Mouse (Mus musculus) hindbrain, embryonic 13.5 days (tissue): Measurements from ENCODE around the gene Nck1. TPM values are rescaled to one million over a fixed set of nuclear protein-coding genes. Genes with fewer than 3 reads are reported as not detected.

Source experiments
- ATAC-seq: fragments of 200-750 bp; cut with Nextera tagmentation; 2 replicates; pipeline ENCODE4 v1.8.0; 2017; ENCODE audit warnings: moderate TSS enrichment; ENCODE audit not compliant: low FRiP score
- H3K27ac ChIP-seq: fragments of 300-500 bp; sonication (generic); 2 replicates; pipeline ENCODE4 v1.5.1; 2015; ENCODE audit warnings: inconsistent platforms, mild to moderate bottlenecking, moderate library complexity
- H3K27me3 ChIP-seq: fragments of 300-500 bp; sonication (generic); 2 replicates; pipeline ENCODE4 v1.6.1; 2015; ENCODE audit warnings: mild to moderate bottlenecking, inconsistent platforms
- H3K36me3 ChIP-seq: fragments of 300-500 bp; sonication (generic); 2 replicates; pipeline ENCODE4 v1.6.1; 2015; ENCODE audit warnings: mild to moderate bottlenecking, inconsistent platforms
- H3K4me1 ChIP-seq: fragments of 300-500 bp; sonication (generic); replicated peaks from 2 replicates; pipeline ENCODE4 v1.6.1; 2015; ENCODE audit warnings: inconsistent platforms
- H3K4me2 ChIP-seq: fragments of 300-500 bp; sonication (generic); 2 replicates; pipeline ENCODE4 v1.6.1; 2015; ENCODE audit warnings: inconsistent platforms, mild to moderate bottlenecking, moderate library complexity
- H3K4me3 ChIP-seq: fragments of 300-500 bp; sonication (generic); 2 replicates; pipeline ENCODE4 v1.5.1; 2015; ENCODE audit warnings: mild to moderate bottlenecking, inconsistent platforms
- H3K9ac ChIP-seq: fragments of 300-500 bp; sonication (generic); 2 replicates; pipeline ENCODE4 v1.6.1; 2015; ENCODE audit warnings: mild to moderate bottlenecking, inconsistent platforms
- H3K9me3 ChIP-seq: fragments of 300-500 bp; sonication (generic); 2 replicates; pipeline ENCODE4 v1.6.1; 2016; ENCODE audit warnings: inconsistent platforms
- WGBS: fragments of 180-500 bp; shearing (Covaris S2); methylation state at CpG from one replicate; pipeline ENCODE4 v1.1.7; 2015; 5-methylcytosine and 5-hydroxymethylcytosine counted together
- polyA plus RNA-seq: library from polyadenylated mRNA; unstranded; fragments of >200 nt; fragmentation: Nextera tagmentation; extraction: Ambion mirVana; gene quantifications from 2 replicates; pipeline ENCODE4 v1.2.1, GENCODE M21; 2015

The Nck1 gene
- 64.3 and 66.5 TPM in 2 replicates for polyA plus RNA-seq

GRCm38 (mm10) chr9:100545715-100546593 is at the start of gene Nck1:
Nck1 (minus strand) TSS chr9:100546134.
- 0% methylated on average over 86 of the region's 93 CpGs for WGBS
- Histone ChIP-seq H3K27me3 (no peaks in the 10 kb centered on the region), H3K9ac (peak within 1 kb of the TSS; percentile 94), H3K4me1 (peaks cover 25% of the 10 kb centered on the region), H3K4me2 (peak within 1 kb of the TSS; percentile 77), H3K9me3 (no peaks in the 10 kb centered on the region), H3K36me3 (peaks cover 18% of the 10 kb centered on the region), H3K27ac (peak within 1 kb of the TSS; percentile 93), H3K4me3 (peak within 1 kb of the TSS; percentile 94)
- ATAC-seq = peak; percentile 100

- no peak for ATAC-seq
- Histone ChIP-seq H3K4me1 (no peaks in the 10 kb centered on the region), H3K9ac (no peak overlapping the region), H3K36me3 (no peaks in the 10 kb centered on the region), H3K27ac (no peak overlapping the region), H3K27me3 (no peaks in the 10 kb centered on the region), H3K4me2 (no peak overlapping the region), H3K9me3 (no peaks in the 10 kb centered on the region), H3K4me3 (no peak overlapping the region)
- WGBS = 77% methylated on average over 4 of the region's 4 CpGs
Measured at GRCm38 (mm10) chr9:100590462-100590861, 44.5 kb upstream of the Nck1 start.

- Histone ChIP-seq H3K4me3 (no peak overlapping the region), H3K4me2 (no peak overlapping the region), H3K27me3 (no peaks in the 10 kb centered on the region), H3K9me3 (no peaks in the 10 kb centered on the region), H3K4me1 (peaks cover 19% of the 10 kb centered on the region), H3K9ac (no peak overlapping the region), H3K27ac (no peak overlapping the region), H3K36me3 (no peaks in the 10 kb centered on the region)
- WGBS = 89% methylated on average over 4 of the region's 4 CpGs
- no peak for ATAC-seq
Measured at GRCm38 (mm10) chr9:100584031-100584430, 38.1 kb upstream of the Nck1 start.

- peak overlapping the region; percentile 35 for H3K27ac ChIP-seq
- H3K4me1 ChIP-seq = peaks cover 19% of the 10 kb centered on the region
- no peaks in the 10 kb centered on the region for H3K36me3 ChIP-seq
- H3K9ac ChIP-seq = no peak overlapping the region
- 64% methylated on average over 13 of the region's 13 CpGs for WGBS
- H3K4me2 ChIP-seq = no peak overlapping the region
- H3K9me3 ChIP-seq = no peaks in the 10 kb centered on the region
- no peak overlapping the region for H3K4me3 ChIP-seq
- no peak for ATAC-seq
- H3K27me3 ChIP-seq = no peaks in the 10 kb centered on the region
Measured at GRCm38 (mm10) chr9:100582883-100583575, 37.1 kb upstream of the Nck1 start.

GRCm38 (mm10) chr9:100581543-100582492 is 35.9 kb upstream of the Nck1 start:
- Histone ChIP-seq H3K36me3 (no peaks in the 10 kb centered on the region), H3K27me3 (no peaks in the 10 kb centered on the region), H3K9ac (no peak overlapping the region), H3K4me2 (no peak overlapping the region), H3K9me3 (no peaks in the 10 kb centered on the region), H3K27ac (peak overlapping the region; percentile 72), H3K4me3 (no peak overlapping the region), H3K4me1 (peaks cover 19% of the 10 kb centered on the region)
- 0 out of 2 replicates have a peak, but pooled peaks have one; percentile 24 for ATAC-seq
- WGBS = 27% methylated on average over 13 of the region's 13 CpGs

GRCm38 (mm10) chr9:100580196-100580740 is 34.3 kb upstream of the Nck1 start:
- ATAC-seq = no peak
- WGBS = 51% methylated on average over 20 of the region's 20 CpGs
- no peak overlapping the region for H3K9ac ChIP-seq
- H3K4me3 ChIP-seq = no peak overlapping the region
- no peaks in the 10 kb centered on the region for H3K27me3 ChIP-seq
- peaks cover 19% of the 10 kb centered on the region for H3K4me1 ChIP-seq
- H3K4me2 ChIP-seq = no peak overlapping the region
- H3K9me3 ChIP-seq = no peaks in the 10 kb centered on the region
- no peaks in the 10 kb centered on the region for H3K36me3 ChIP-seq
- no peak overlapping the region for H3K27ac ChIP-seq

- 54% methylated on average over 5 of the region's 5 CpGs for WGBS
- ATAC-seq = no peak
- H3K27me3 ChIP-seq = no peaks in the 10 kb centered on the region
Measured at GRCm38 (mm10) chr9:100573942-100574341, 28.0 kb upstream of the Nck1 start.

GRCm38 (mm10) chr9:100573300-100573699 is 27.4 kb upstream of the Nck1 start:
- Histone ChIP-seq H3K9ac (no peak overlapping the region), H3K4me1 (peaks cover 11% of the 10 kb centered on the region), H3K4me2 (no peak overlapping the region), H3K27ac (no peak overlapping the region), H3K9me3 (no peaks in the 10 kb centered on the region), H3K36me3 (no peaks in the 10 kb centered on the region), H3K4me3 (no peak overlapping the region), H3K27me3 (no peaks in the 10 kb centered on the region)
- ATAC-seq = no peak
- WGBS = 78% methylated on average over 2 of the region's 2 CpGs

More at GRCm38 (mm10) chr9:100573942-100574341, 28.0 kb upstream of the Nck1 start:
- H3K4me2 ChIP-seq = no peak overlapping the region
- H3K9ac ChIP-seq = no peak overlapping the region
- no peak overlapping the region for H3K27ac ChIP-seq
- H3K4me1 ChIP-seq = peaks cover 11% of the 10 kb centered on the region
- H3K9me3 ChIP-seq = no peaks in the 10 kb centered on the region
- H3K4me3 ChIP-seq = no peak overlapping the region
- no peaks in the 10 kb centered on the region for H3K36me3 ChIP-seq

GRCm38 (mm10) chr9:100571511-100571910 is 25.6 kb upstream of the Nck1 start:
- no peaks in the 10 kb centered on the region for H3K36me3 ChIP-seq
- H3K9ac ChIP-seq = peak overlapping the region; percentile 81; the same call in 1 of the 2 replicates
- peaks cover 11% of the 10 kb centered on the region for H3K4me1 ChIP-seq
- no peak for ATAC-seq
- H3K27ac ChIP-seq = peak overlapping the region; percentile 85; the same call in 1 of the 2 replicates
- H3K9me3 ChIP-seq = no peaks in the 10 kb centered on the region
- peak overlapping the region; percentile 69 for H3K4me3 ChIP-seq
- WGBS = 81% methylated on average over 1 of the region's 1 CpGs
- H3K4me2 ChIP-seq = peak overlapping the region; percentile 78
- H3K27me3 ChIP-seq = no peaks in the 10 kb centered on the region

GRCm38 (mm10) chr9:100570626-100571233 is 24.8 kb upstream of the Nck1 start, which contains the start of gene Slc35g2:
Slc35g2 (minus strand) TSS chr9:100571090.
- Histone ChIP-seq H3K4me1 (peaks cover 11% of the 10 kb centered on the region), H3K4me2 (peak within 1 kb of the TSS; percentile 78), H3K27me3 (no peaks in the 10 kb centered on the region), H3K36me3 (no peaks in the 10 kb centered on the region), H3K4me3 (peak within 1 kb of the TSS; percentile 69), H3K9ac (peak within 1 kb of the TSS; percentile 81), H3K27ac (peak within 1 kb of the TSS; percentile 85), H3K9me3 (no peaks in the 10 kb centered on the region)
- peak; percentile 93 for ATAC-seq
- WGBS = under 1% methylated on average over 54 of the region's 55 CpGs
